Mouse (Mus musculus) bone marrow, adult 2 months (tissue): ENCODE measurements around the gene Lgals1.

Experiments used
- CTCF ChIP-seq: fragments of 200-500 bp; IDR thresholded peaks from 2 replicates; pipeline ENCODE4 v1.5.1; 2011; ENCODE audit warnings: low read length, control low read depth; ENCODE audit not compliant: control insufficient read depth, insufficient read depth
- POLR2A ChIP-seq: fragments of 200-500 bp; IDR thresholded peaks from 2 replicates; pipeline ENCODE4 v1.6.1; 2011; ENCODE audit warnings: low read depth, mild to moderate bottlenecking, control low read depth, low read length, borderline replicate concordance; ENCODE audit not compliant: control insufficient read depth

DNA sequence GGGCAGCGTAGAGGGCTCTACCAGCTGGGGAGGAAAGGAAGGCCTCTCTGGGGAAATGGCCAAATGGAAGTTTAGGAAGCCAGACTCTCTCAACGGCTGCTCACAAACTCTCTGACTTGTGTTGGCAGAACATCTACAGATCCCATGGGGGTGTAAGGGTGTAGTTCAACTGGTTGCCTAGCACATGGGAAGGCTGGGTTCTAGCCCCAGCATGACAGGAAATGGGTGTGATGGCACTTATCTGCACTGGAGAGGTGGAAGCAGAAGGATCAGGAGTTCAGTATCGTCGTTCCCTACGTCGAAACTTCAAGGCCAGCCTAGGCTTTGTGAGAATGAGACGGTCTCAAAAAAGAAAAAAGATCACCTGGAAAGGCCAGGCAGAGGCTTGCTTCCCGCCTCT, 17.5 kb upstream of the Lgals1 start:
- TF ChIP-seq CTCF (no peak), POLR2A (no peak)
